Mouse (Mus musculus) lung, adult 2 months (tissue): ENCODE measurements at regions not wholly inside any gene's neighbourhood (a gene's known extent, or its start where the extent isn't known, plus 50 kb on each side); places are given as distances from the start of the nearest gene placed in this dataset.
"Not testable (repeated sequence)": the region's sequence is repeated elsewhere in the genome, so short reads cannot be mapped to it uniquely, and the experiment has no call there.

Experiments used
- CTCF ChIP-seq: fragments of 200-500 bp; IDR thresholded peaks from 2 replicates; pipeline ENCODE4 v1.5.1; 2011; ENCODE audit warnings: mild to moderate bottlenecking, low read length, control low read depth; ENCODE audit not compliant: insufficient read depth
- POLR2A ChIP-seq: fragments of 200-500 bp; IDR thresholded peaks from 2 replicates; pipeline ENCODE4 v1.6.1; 2011; ENCODE audit warnings: low read depth, mild to moderate bottlenecking, control low read depth, low read length, borderline replicate concordance; ENCODE audit errors: extremely low read depth

DNA sequence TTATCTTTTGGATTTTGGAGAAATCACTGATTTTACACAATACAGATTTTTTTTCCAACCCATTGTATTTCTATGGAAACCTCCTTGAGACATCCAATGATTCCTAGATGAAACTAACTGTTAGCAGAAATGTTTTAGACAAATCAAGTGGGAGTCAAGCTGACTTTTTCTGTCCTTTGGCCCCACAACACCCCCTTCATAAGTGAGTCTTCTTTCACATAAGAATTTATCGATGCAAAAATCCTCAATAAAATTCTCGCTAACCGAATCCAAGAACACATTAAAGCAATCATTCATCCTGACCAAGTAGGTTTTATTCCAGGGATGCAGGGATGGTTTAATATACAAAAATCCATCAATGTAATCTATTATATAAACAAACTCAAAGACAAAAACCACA lies 522.8 kb upstream of the Ptbp2 start:
- TF ChIP-seq CTCF, POLR2A: not testable (repeated sequence)
